Mouse (Mus musculus) heart, embryonic 16.5 days (tissue): ENCODE data around the gene Msmb. TPM values are rescaled to one million over a fixed set of nuclear protein-coding genes. Genes with fewer than 3 reads are reported as not detected.
"Not testable (repeated sequence)": the region's sequence is repeated elsewhere in the genome, so short reads cannot be mapped to it uniquely, and the experiment has no call there.

Experiments used
- ATAC-seq: fragments of 200-750 bp; cut with Nextera tagmentation; replicated peaks from 2 replicates; pipeline ENCODE4 v1.8.0; 2017; ENCODE audit warnings: moderate number of reproducible peaks; ENCODE audit not compliant: insufficient read depth, low FRiP score; ENCODE audit errors: extremely low read depth
- H3K27ac ChIP-seq: fragments of 300-500 bp; sonication (generic); 2 replicates; pipeline ENCODE4 v1.5.1; 2014; ENCODE audit warnings: mild to moderate bottlenecking, low read length, control low read depth, moderate library complexity
- H3K27me3 ChIP-seq: fragments of 300-500 bp; sonication (generic); 2 replicates; pipeline ENCODE4 v1.6.1; 2014; ENCODE audit warnings: low read length, mixed read lengths; ENCODE audit not compliant: control insufficient read depth, insufficient read depth
- H3K36me3 ChIP-seq: fragments of 300-500 bp; sonication (generic); 2 replicates; pipeline ENCODE4 v1.6.1; 2014; ENCODE audit not compliant: control insufficient read depth, insufficient read depth
- H3K4me1 ChIP-seq: fragments of 300-500 bp; sonication (generic); 2 replicates; pipeline ENCODE4 v1.6.1; 2014; ENCODE audit warnings: low read length, mixed read lengths; ENCODE audit not compliant: control insufficient read depth, insufficient read depth
- H3K4me2 ChIP-seq: fragments of 300-500 bp; sonication (generic); 2 replicates; pipeline ENCODE4 v1.6.1; 2014; ENCODE audit warnings: low read depth, mild to moderate bottlenecking, control low read depth, low read length
- H3K4me3 ChIP-seq: fragments of 300-500 bp; sonication (generic); 2 replicates; pipeline ENCODE4 v1.5.1; 2014; ENCODE audit warnings: mild to moderate bottlenecking, control low read depth, low read length
- H3K9ac ChIP-seq: fragments of 300-500 bp; sonication (generic); 2 replicates; pipeline ENCODE4 v1.6.1; 2014; ENCODE audit warnings: low read length, control low read depth
- H3K9me3 ChIP-seq: fragments of 300-500 bp; sonication (generic); replicated peaks from 2 replicates; pipeline ENCODE4 v1.6.1; 2016; ENCODE audit warnings: low read length; ENCODE audit not compliant: control insufficient read depth
- WGBS: fragments of 180-500 bp; shearing (Covaris S2); extraction: QIAGEN DNeasy Blood & Tissue Kit; methylation state at CpG from one replicate; pipeline ENCODE4 v1.1.7; 2014; 5-methylcytosine and 5-hydroxymethylcytosine counted together
- polyA plus RNA-seq: library from polyadenylated mRNA; unstranded; fragments of >200 nt; fragmentation: Nextera tagmentation; extraction: Ambion mirVana; gene quantifications from 2 replicates; pipeline ENCODE4 v1.2.1, GENCODE M21; 2015

The Msmb gene
- polyA plus RNA-seq, 1 experiment from 2014 or later = not detected

DNA sequence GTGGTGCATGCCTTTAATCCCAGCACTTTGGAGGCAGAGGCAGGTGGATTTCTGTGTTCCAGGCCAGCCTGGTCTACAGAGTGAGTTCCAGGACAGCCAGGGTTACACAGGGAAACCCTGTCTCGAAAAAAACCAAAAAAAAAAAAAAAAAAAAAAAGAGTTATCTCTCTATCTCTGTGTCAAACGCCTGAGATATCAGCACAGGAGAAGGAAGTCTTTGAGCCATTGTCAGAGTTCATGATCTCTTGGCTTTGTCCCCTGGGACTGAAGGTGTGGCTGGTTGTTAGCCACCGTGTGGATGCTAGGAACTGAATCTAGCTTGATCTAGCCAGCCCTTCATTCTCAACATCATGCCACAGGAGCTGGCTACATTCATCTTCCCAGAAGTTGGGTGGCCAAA, 5.4 kb upstream of the Msmb start:
- not testable (repeated sequence) for H3K9ac ChIP-seq, ATAC-seq, H3K4me2 ChIP-seq, H3K36me3 ChIP-seq, H3K4me1 ChIP-seq, H3K4me3 ChIP-seq, H3K27ac ChIP-seq, H3K27me3 ChIP-seq, H3K9me3 ChIP-seq
- WGBS = 41% methylated on average over 3 of the region's 3 CpGs

DNA sequence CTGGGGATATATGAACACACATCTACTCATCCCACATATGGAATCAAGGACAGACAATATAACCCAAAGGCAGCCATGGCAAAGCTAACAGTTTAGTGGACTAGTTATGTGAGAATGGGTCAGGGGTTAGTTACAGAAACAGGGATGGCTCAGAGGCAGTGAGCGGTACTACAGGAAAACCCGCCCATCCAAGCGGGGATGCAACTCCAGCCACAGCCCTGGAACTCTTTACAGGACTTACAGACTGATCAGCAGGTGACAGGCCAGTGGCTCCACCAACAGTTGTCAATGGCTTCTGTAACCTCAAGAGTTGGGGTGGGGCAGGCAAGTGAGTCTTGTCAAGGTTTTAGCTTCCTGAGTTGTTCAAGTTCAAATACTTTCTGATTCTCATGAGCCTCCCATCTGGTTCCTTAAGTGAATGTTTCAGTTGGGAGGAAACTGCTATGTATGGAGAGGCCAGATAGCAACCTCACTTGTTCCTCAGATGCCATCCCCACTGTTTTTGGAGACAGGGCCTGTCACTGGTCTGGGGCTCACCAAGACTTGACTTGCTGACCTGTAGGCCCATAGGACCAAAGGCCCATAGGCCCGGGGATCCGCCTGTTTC, 1.4 kb upstream of the Msmb start:
- Histone ChIP-seq H3K4me2 (no peak overlapping the region), H3K9ac (no peak overlapping the region), H3K4me1 (no peaks in the 10 kb centered on the region), H3K27me3 (no peaks in the 10 kb centered on the region), H3K4me3 (no peak overlapping the region), H3K27ac (no peak overlapping the region), H3K9me3 (no peaks in the 10 kb centered on the region), H3K36me3 (no peaks in the 10 kb centered on the region)
- 81% methylated on average over 5 of the region's 5 CpGs for WGBS
- ATAC-seq = no peak

DNA sequence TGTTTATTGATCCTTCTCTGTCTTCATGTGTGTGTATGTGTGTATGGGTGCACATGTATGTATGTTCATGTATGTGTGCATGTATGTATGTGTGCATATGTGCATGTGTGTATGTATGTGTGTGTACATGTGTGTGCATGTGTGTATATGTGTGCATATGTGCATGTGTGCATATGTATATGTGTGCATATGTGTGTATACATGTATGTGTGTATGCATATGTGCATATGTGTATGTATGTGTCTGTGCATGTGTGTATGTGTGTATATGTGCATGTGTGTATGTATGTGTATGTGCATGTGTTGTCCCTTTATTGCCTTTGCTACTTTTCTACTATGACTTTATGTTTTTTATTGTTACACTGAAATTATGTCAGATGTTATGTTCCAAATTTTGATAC, 2.9 kb downstream of the Msmb start:
- Histone ChIP-seq H3K27me3 (no peaks in the 10 kb centered on the region), H3K27ac (no peak overlapping the region)
- ATAC-seq = no peak

DNA sequence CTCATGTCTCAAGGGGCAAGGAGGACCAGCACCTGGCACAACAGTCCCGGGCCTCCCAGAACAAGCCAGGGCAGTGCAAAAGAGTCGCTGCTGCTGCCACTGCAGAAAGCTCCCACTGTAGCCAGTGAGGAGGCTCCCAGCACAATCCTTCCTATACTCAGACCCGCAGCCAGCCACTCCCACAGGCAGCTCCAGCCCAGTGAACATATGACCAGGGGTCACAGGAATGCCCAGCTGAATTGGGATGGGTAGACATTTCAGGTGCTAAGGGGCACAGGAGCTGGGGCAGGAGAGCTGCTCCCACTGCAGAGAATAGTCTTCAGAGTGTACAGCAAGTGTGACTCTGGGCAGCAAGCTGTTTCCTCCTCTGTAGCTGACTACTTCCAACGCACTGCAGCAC, 3.6 kb downstream of the Msmb start:
- Histone ChIP-seq H3K4me1 (no peaks in the 10 kb centered on the region), H3K4me3 (no peak overlapping the region), H3K27ac (peak overlapping the region; percentile 41; the same call in 1 of the 2 replicates), H3K4me2 (no peak overlapping the region), H3K36me3 (no peaks in the 10 kb centered on the region), H3K9ac (no peak overlapping the region), H3K27me3 (no peaks in the 10 kb centered on the region), H3K9me3 (peaks cover 9% of the 10 kb centered on the region)
- ATAC-seq = no peak
- 54% methylated on average over 4 of the region's 4 CpGs for WGBS

More for the DNA sequence above, 2.9 kb downstream of the Msmb start:
- no peaks in the 10 kb centered on the region for H3K36me3 ChIP-seq
- H3K9me3 ChIP-seq = peaks cover 9% of the 10 kb centered on the region
- H3K4me3 ChIP-seq = no peak overlapping the region
- no peaks in the 10 kb centered on the region for H3K4me1 ChIP-seq
- no peak overlapping the region for H3K9ac ChIP-seq
- H3K4me2 ChIP-seq = no peak overlapping the region

DNA sequence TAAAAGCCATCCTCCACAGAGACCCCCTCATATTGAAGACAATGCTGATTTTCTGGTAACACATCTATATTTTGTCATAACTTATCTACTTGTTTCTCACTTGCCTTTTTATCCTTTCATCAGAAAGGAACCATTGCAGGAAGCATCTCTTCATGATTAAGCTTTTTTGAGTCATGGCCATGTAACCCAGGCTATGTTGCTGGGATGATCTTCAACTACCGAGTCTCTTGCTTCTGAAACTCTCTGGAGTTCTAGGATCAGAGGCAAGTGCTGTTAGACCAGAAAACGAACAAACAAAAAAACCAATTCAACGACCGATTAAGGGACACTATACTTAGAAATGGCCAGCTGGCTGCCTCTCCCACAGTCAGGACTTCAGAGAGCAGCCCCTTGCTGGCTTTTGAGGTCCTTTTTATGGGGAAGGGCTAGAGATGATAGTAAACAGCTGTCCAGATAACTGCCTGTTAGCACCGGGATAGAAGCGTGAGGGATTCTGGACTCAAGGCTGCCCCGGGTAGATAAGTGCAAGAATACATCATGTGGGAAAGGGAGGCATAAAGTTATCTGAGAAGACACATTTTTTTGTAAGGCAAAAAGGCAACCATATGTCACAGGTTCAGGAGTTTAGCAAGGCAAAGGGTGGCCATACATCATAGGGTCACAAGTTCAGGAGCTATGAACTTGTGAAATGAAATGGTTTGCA, 4.1 kb downstream of the Msmb start:
- 40% methylated on average over 7 of the region's 7 CpGs for WGBS
- Histone ChIP-seq H3K4me1 (no peaks in the 10 kb centered on the region), H3K9ac (no peak overlapping the region), H3K4me2 (no peak overlapping the region), H3K27me3 (no peaks in the 10 kb centered on the region), H3K27ac (peak overlapping the region; percentile 41; the same call in 1 of the 2 replicates), H3K36me3 (no peaks in the 10 kb centered on the region), H3K9me3 (peaks cover 9% of the 10 kb centered on the region), H3K4me3 (no peak overlapping the region)
- ATAC-seq = 0 out of 2 replicates have a peak, but pooled peaks have one; percentile 45

DNA sequence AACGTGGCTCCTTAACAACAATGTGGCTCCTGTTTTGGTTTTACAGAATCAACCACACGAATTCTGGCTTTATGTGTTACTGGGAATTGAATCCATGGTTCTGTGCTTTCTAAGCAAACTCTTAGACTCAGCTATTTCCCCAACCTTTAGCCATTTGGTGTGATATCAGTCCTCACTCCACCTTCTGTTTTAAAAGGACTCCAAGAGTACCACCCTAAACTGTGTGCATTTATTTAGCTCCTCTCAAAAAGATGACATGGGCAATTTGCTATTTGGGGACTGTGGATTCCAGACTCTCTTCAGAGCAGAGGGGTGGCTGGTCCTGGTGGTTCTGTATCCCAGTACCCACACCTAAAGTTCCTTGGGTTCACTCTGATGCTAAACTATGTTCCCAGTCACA, 4.8 kb downstream of the Msmb start:
- Histone ChIP-seq H3K36me3 (no peaks in the 10 kb centered on the region), H3K4me2 (no peak overlapping the region), H3K27ac (no peak overlapping the region), H3K4me3 (no peak overlapping the region), H3K9ac (no peak overlapping the region), H3K27me3 (no peaks in the 10 kb centered on the region), H3K4me1 (no peaks in the 10 kb centered on the region), H3K9me3 (peaks cover 9% of the 10 kb centered on the region)
- WGBS = 58% methylated on average over 2 of the region's 2 CpGs
- no peak for ATAC-seq

DNA sequence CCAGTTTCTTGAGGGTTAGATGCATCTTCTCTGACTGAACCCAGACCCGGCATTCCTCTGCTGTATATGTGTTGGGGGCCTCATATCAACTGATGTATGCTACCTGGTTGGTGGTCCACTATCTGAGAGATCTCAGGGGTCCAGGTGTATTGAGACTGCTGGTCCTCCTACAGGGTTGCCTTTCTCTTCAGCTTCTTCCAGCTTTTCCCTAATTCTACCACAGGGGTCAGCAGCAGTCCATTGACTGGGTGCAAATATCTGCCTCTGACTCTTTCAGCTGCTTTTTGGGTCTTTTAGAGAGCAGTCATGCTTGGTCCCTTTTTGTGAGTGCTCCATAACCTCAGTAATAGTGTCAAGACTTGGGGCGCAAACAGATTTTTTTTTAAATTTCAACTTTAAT, 9.0 kb downstream of the Msmb start:
- no peaks in the 10 kb centered on the region for H3K27me3 ChIP-seq
- no peak overlapping the region for H3K4me3 ChIP-seq
- H3K9me3 ChIP-seq = peaks cover 9% of the 10 kb centered on the region
- WGBS = 84% methylated on average over 2 of the region's 2 CpGs
- no peaks in the 10 kb centered on the region for H3K36me3 ChIP-seq
- H3K4me2 ChIP-seq = no peak overlapping the region
- no peak overlapping the region for H3K9ac ChIP-seq
- no peak for ATAC-seq
- H3K27ac ChIP-seq = no peak overlapping the region
- no peaks in the 10 kb centered on the region for H3K4me1 ChIP-seq

DNA sequence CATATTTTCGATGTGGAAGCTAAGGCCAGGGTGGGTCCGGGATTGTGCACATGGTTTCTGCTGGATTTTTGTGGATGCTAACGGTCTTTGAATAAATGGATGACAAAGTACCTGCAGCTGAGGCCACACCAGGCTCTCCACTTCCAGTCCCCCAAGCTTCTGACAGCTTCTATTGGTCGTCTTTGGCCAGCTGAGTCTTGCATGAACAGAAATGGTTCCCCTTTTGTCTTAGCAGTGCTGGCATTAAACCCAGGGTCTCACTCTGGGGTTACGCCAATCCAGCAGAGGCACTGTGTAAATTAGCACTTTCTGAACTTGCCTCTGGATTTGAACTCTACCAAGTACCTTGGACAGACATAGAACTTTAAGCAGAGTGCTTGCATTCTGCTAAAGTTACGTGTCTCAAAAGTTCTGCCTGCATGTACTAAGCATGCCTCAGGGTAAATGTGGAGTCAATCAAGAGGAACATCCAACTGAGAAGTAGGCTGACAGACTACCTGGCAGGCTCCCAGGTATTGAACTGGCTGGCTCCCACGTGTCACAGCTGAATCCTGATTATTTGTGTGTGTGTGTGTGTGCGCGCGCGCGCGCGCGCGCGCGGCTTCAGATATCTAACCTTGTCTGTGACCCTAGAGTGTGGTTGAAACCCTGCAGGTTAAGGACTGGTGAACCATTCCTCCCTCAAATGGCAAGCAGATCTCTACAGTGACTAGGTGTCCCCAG, 10.6 kb downstream of the Msmb start:
- no peaks in the 10 kb centered on the region for H3K27me3 ChIP-seq
- no peak overlapping the region for H3K27ac ChIP-seq
- no peaks in the 10 kb centered on the region for H3K36me3 ChIP-seq
- peaks cover 3% of the 10 kb centered on the region for H3K9me3 ChIP-seq
- no peak overlapping the region for H3K4me2 ChIP-seq
- no peak overlapping the region for H3K4me3 ChIP-seq
- WGBS = 90% methylated on average over 18 of the region's 18 CpGs
- H3K9ac ChIP-seq = no peak overlapping the region
- ATAC-seq = no peak
- no peaks in the 10 kb centered on the region for H3K4me1 ChIP-seq

DNA sequence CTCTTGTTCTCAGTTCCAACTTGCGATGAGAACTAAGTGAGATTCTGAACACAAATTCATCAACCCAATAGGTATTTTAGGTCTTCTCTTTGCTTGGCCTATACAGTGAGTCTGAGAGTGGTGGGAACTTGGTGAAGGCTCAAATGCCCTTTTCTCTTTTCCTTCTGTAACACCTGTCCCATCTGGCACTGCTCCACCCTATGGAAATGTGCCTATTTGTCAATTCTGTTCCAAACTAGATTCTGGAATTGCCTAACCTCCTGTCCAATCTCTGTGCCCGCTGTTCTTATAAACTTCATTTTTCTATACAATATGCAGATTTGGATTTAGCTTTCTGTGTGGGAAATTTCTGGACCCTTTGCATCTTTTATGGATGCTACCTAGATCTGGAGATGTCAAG, 11.3 kb downstream of the Msmb start:
- WGBS = 93% methylated on average over 2 of the region's 2 CpGs
- no peaks in the 10 kb centered on the region for H3K27me3 ChIP-seq
- no peak overlapping the region for H3K4me3 ChIP-seq
- H3K9me3 ChIP-seq = no peaks in the 10 kb centered on the region
- no peak overlapping the region for H3K27ac ChIP-seq
- no peaks in the 10 kb centered on the region for H3K4me1 ChIP-seq
- H3K9ac ChIP-seq = no peak overlapping the region
- no peak for ATAC-seq
- H3K36me3 ChIP-seq = no peaks in the 10 kb centered on the region
- H3K4me2 ChIP-seq = no peak overlapping the region
